Mouse (Mus musculus) right cerebral cortex, postnatal 10 days (tissue): ENCODE measurements around the gene Sept10.
"Not testable (repeated sequence)": the region's sequence is repeated elsewhere in the genome, so short reads cannot be mapped to it uniquely, and the experiment has no call there.

ENCODE experiments used
- DNase-seq, 2 experiments: peaks; one replicate each; pipeline ENCODE4 v3.0.0; 2021; ENCODE audit warnings: low spot score in 2 of 2

Gene Sept10

GRCm38 (mm10) chr10:59131926-59132628, 89.6 kb downstream of the Sept10 start:
- DNase-seq, result peak in 1 of 2 experiments; percentile 23

- no peak for DNase-seq
These were observed 94.0 kb downstream of the Sept10 start for GRCm38 (mm10) chr10:59127637-59128036.

GRCm38 (mm10) chr10:59125497-59125896, 96.2 kb downstream of the Sept10 start:
- no peak for DNase-seq

- no peak for DNase-seq
These were observed 101.8 kb downstream of the Sept10 start for GRCm38 (mm10) chr10:59119811-59120210.

DNA sequence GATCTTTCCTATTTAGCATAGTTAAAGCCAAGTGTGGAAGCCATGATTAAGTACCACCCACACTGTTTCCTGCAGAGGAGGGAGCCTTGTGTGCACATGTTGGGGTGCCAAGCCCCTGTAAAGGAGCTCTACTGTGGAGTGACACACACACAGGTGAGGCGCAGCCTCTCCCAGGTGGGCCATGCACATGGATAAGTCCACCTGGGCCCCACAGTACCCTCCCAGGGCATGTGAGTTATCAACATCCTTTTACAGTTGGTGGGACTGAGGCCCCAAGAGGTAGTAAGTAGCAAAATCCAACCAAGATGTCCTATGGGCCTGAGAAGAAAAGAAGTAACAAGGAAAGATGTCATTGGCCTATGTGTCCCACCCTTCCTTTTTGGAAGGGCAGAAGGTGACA, 102.6 kb downstream of the Sept10 start:
- no peak for DNase-seq

- no peak for DNase-seq
These were observed 104.1 kb downstream of the Sept10 start for GRCm38 (mm10) chr10:59117555-59117954.

DNA sequence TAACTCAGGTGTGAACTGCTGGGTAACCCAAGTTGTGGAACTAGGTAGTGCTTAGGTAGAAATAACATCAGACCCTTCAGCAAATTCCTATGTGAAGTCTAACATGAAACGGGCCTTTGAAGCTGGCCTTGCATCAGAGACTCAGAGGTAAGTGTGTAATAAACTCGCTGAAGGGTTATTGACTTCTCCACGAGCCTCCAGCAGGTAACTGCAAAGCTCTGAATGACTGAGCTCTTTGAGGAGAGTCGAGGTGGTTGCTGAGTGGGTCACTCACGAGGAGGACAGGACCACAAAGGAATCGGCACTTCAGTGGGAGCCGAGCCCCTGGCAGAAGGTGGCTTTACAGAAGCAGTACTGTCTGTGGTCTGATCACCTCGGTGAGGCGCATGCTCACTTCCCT, 105.3 kb downstream of the Sept10 start:
- no peak for DNase-seq

- no peak for DNase-seq
These were observed 106.0 kb downstream of the Sept10 start for GRCm38 (mm10) chr10:59115691-59116090.

DNA sequence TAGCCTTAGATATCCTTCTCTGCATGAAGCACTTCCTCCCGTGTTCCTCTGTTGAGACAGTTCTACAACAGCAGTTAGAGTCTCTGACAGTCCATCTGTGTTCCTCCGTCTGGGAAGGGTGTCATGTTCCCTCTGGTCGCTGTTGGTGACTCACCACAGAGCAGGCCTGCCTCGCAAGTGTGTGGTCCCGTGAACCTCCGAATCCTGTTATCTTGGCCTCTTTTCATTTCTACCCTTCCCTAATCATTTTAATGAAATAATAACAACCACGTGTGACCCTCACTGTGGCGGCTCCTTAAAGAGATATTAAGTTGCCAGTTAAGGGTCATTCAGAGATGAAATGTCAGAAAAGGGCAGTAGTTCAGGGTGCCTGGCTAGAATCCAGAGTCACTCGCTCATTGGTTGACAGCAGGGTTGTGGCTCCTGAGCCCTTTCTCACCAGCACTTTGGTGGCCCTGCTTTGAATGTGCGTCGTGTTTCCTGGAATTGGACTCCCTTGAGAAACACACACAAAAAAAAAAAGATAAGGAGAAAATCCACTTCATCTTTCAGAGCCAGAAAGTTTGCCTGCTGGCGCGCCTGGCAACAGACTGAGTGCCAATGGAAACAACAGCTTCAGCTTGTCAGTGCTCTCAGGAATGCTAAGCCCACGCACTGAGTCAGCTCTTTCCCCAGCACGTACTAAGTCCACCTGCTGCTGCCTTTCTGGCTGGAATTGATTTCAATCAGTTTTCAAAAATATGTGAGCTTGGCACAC, 106.9 kb downstream of the Sept10 start:
- peak; percentile 87 to 92 for DNase-seq

- DNase-seq, result no peak
These were observed 108.3 kb downstream of the Sept10 start for GRCm38 (mm10) chr10:59113386-59113785.

DNA sequence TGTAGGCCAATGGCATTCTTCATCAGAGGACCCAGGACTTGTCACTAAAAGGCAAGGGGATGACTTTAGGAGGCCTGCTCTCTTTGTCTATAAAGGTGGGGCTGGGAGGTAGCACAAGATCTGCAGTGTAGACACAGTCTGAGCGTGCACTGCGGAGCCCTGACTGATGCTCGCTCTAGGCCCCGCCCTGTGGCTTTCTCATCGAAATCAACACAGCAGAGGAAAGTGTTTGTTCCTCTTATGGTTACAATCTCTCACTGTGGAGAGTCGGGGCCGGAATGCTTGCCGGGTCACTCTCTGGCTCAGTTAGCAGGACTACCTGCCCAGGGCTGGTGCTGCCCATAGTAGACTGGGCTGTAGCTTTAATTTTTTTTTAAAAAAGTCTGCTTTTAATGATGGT, 108.9 kb downstream of the Sept10 start:
- DNase-seq, result no peak

DNA sequence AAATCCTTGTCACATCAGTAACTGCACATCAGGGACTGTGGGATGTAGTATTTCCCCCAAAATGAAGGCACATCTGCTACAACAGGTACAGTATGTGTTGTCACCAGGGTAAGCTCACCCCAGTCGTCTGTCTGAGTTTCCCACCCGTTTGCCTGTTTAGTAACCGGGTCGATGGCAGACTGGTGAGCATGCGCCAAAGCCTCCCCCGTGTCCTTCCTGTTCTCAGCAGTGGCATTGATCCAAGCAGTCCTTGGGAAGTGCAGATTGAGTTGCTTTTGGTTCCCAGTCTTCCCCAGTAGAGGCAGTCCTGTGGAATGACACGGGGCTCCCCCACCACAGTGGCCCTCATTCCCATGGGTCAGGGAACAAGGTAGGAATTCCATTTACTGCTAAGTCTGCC, 111.3 kb downstream of the Sept10 start:
- no peak for DNase-seq

DNA sequence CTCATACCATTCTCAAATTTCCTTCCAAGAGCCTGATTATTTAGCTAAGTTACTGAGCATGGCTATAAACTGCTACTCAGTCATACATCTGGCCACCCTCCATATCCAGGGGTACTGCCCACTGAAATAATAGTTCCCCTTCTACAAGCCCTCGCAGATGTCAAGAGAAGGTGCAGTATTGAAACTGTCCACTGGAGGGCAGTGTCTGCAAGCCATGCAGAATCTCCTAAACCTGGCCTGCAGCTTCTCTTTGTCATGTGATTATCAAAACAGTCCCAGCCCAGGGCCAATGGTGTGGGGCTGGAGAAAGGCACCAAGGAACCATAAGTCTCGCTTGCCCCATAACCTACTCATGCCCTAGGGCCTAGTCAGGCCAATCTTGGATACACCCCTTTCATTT, 112.6 kb downstream of the Sept10 start:
- peak; percentile 76 to 85 for DNase-seq

DNA sequence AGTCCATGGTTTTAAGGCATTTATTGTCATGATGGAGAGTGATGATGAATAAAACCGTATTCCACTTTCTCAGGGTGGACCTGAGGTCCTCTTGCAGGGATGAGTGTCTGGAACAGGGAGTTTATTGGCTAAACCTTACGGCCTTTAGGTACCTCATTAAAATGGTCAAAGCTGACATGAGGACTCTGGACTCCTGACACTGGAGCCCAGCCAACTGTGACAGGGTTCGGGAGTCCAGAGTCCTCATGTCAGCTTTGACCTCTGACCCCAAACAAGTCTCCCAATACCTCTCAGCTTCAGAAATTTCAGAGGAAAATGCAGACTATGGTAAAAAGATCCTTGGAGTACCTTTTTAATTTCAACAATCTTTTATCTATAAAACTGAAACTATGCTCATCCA, 115.0 kb downstream of the Sept10 start:
- DNase-seq, result no peak

GRCm38 (mm10) chr10:59105885-59106284, 115.8 kb downstream of the Sept10 start:
- DNase-seq, result no peak

DNA sequence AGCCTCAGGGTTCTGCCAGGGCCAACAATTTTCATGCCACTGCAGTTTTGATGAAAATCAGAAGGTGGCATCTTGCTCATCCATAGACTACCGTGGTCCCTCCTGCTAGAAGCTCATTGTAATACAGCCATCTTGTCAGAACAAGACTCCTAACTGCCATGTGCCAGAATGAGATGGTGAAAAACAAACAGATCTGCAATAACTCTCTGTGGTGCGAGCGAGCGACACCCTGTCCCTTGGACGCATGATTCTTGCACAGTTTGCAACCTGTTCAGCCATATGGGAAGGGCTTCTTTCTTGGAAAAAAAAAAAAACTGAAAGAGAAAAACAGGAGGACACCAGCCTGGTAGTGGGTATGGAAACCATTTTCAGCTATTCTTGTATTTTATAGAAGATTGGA, 117.0 kb downstream of the Sept10 start:
- no peak for DNase-seq

GRCm38 (mm10) chr10:59103076-59103475, 118.6 kb downstream of the Sept10 start:
- DNase-seq, result not testable (repeated sequence)

- peak in 1 of 2 experiments; percentile 33 for DNase-seq
These were observed 129.7 kb downstream of the Sept10 start for GRCm38 (mm10) chr10:59091988-59092387.
